Mouse (Mus musculus) left cerebral cortex, postnatal 36 days (tissue): ENCODE results near the gene Cass4. TPM values are rescaled to one million over a fixed set of nuclear protein-coding genes. Genes with fewer than 3 reads are reported as not detected.
A peak's percentile ranks its signal among the peaks of the same experiment; 100 is the strongest.

ENCODE experiments used
- DNase-seq, 2 experiments: peaks; one replicate each; pipeline ENCODE4 v3.0.0; 2021 to 2022; ENCODE audit warnings: low spot score in 2 of 2, mixed read lengths in 1 of 2
- intact Hi-C: fragments of 180-260 bp; cut with DNase I; formaldehyde crosslinking; loops from one replicate; pipeline ENCODE4 v1.15.1; 2025
- total RNA-seq, 2 experiments: library from RNA; stranded (reverse); gene quantifications; 2 replicates each; pipeline ENCODE4 v1.2.3; 2021

Gene Cass4
- total RNA-seq, 2 experiments from 2014 or later = 0.39 to 0.52 TPM

DNA sequence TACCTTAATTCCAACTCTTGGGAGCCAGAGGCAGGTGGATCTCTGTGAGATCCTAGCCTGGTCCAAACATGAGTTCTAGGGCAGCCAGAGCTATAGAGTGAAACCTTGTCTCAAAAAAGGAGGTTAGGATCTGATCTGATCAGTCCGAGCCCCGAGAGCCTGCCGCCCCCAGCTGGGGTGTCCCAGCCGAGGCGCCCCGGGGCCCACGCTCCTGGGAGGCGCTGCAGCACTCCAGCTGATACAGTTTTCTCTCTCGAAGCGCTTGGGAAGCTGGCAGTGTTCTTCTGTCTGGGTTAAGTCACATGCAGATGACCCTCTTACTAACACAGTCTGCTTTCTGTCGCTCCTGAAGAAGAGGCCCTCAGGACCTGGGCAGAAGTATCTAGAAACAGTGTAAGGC is 12.3 kb upstream of the Cass4 start:
- intact Hi-C loops = no loop called here
- no peak for DNase-seq

DNA sequence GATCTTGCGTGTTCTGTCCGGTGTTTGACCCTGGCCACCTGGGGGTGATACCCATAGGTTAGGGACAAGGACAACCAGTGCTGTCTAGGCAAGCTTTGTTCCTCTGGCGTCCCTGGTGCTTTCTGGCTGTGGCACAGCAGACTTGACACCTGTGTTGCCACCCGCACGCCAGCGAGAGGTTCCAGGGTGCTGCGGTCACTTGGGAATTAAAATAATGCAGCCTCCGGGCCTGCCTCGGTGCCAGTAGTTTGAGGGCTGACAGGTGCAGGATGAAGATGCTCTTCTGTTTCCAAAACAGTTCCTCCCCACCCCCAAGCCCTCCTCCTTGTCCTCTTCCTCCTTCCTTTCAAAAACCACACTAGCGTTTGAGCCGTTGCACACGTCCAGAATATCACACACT is 11.7 kb upstream of the Cass4 start:
- no peak for DNase-seq
- intact Hi-C loops = no loop called here

DNA sequence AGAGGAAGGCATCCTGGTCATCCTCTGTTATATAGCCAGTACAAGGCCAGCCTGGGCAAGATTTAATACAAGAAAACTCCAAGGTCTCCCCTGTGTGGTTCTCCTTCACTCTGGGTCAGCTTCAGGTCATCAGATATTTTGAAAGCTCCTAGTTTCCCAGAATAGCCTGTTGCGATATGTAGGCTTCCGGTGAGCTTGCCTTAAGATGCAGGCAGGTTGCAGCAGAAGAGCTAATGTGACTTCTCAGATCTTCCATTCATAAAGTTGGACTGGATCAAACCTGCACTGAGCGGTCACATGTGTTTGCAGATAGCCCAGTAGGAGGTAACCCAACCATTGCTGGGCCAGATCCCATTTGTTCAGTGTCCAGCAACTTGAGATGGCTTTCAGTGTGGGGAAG is 8.9 kb upstream of the Cass4 start:
- no peak for DNase-seq
- intact Hi-C loops = no loop called here

DNA sequence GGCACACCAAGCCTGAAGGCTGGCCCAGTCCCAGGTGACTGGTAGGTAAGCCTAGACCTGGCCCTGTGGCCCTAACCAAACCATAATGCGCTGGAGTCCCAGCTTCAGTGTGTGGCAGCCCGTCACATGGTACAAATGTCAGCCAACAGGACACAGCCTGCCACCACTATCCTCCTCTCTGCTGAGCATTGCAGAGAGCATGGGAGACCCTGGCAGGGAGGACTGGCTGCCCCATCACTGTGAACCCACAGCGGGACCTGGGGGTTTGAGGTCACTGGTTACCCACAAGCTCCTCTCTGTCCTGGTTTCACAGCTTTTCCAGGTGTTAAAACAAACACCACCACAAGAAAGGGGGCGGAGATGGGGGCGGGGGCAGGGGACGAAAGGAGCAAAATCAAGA is 3.3 kb upstream of the Cass4 start:
- no peak for DNase-seq
- intact Hi-C loops = no loop called here

DNA sequence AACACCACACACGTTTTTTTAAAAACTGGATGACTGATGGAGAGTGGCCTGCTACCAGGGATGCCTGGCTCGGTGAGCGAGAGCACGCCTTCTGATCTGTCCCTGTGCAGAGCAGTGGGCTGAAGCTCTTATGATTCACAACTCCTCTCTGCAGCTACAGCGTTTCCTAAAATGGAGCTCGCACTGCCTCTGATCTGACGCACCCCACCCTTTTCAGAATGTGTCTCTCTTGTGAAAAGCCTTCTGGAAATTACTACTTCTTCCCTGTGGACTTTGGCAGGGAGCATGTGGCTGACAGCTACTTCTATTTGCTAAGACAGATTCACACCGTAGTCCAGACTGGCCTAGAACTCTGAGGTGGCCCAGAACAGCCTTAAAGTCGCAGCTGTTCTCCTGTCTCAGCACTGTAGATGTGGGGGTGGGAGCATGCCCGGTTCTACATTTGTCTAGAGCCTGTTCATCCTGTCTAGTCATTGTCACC is 1.5 kb upstream of the Cass4 start:
- DNase-seq = peak; percentile 60 to 62
- intact Hi-C loops = no loop called here

DNA sequence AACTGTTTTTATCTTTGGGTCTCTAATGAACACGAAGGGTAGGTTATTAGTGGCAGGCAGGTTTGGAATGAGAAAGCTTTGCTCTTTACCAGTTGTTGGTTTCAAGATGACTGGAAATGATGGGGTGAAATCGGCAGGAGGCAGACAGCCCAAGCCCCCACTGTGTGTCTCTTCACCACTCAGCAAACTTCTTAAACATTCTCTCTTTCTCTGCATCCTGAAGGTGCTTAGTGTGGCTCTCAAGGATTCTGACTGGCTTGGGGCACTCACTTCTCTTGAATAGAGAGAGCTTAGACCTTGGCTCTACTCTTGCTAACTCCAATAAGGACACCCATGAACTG is 428 bp downstream of the Cass4 start:
- intact Hi-C loops = no loop called here

DNA sequence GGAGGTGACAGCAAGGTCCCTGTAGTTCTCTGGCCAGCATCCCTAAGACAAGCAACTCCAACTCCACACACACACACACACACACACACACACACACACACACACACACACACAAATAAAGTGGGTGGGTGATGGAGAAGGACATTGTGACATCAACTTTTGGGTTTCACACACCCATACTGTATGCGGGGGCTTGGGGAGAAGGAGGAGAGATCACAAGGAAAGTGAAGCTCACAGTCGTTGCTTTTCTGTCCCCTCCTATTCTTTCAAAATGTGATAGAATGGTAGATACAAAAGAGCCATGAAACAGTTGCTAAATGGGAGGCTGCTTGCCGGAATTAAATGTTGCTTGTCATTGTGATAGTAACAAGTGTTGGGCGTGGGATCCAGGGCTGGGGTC is 1.1 kb downstream of the Cass4 start:
- intact Hi-C loops = no loop called here
- no peak for DNase-seq

More for the DNA sequence above, 428 bp downstream of the Cass4 start:
- no peak for DNase-seq

DNA sequence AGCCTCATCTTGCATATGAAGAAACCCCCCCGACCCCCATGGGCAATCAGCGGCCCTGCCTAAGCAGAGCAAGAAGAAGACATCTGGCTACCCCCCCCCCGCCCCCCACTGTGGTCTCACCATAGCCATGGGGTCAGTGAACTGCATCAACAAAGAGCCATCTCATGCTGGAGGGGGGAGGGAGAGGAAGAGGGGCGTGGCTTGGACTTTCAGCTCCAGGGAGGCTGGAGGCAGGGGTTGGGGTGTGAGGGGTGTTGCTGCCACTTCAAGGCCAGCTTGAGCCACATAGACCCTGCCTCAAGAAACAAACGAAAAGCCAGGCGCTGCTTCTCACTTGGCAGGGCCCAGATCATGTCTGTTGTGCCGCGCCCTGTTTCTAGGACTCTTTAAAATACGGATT is 2.4 kb downstream of the Cass4 start:
- intact Hi-C loops = no loop called here
- DNase-seq = no peak

DNA sequence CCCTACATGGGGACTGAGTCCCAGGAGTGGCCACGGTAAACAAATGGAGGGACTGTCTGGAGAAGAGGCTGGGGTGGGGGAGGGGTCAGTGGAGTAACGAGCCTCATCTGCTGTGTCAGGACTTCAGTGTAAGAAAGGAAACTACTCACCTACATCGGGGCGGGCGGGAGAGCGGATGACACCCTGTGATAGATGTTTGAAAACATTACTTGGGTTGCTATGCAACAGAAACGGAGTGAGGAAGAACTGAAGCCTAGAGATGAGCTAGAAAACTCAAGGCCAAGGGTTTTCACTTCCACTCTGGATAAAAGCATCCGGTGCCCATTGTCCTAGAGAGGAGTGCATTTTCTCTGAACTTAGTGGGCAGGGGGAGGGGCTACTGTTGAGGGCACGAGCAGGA is 6.3 kb downstream of the Cass4 start:
- intact Hi-C loops = no loop called here
- no peak for DNase-seq

DNA sequence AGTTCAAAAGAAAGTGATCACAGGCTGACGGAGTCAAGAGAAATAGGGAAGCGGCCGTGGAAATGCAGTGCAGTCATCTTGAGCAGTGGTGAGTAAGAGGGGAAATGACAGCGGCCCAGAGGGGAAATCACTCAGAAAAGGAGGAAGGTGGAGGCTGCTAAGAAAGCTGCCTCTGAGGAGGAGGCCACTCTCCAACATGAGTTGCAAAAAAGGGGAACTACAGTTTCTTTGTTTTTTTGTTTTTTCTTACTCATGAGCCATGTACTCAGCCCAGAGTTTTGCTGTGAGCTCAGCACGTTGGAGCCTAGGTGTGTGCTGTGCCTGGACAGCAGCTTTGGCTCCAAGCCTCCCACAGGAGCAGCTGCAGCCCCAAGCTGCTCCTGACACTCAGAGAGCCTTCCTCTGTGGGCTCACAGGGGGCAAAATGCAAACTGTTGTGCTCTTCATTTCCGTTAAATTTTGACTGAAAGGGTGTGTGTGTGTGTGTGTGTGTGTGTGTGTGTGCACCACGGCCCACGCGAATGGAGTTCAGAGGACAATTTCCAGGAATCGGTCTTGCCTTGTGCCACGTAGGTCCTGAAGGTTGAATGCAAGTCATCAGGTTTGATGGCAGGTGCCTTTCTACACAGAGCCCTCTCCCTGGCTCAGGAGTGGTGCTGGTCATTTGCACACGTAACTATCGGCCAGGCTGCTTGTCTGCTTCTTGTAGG is 7.7 kb downstream of the Cass4 start:
- intact Hi-C loops = no loop called here
- no peak for DNase-seq

DNA sequence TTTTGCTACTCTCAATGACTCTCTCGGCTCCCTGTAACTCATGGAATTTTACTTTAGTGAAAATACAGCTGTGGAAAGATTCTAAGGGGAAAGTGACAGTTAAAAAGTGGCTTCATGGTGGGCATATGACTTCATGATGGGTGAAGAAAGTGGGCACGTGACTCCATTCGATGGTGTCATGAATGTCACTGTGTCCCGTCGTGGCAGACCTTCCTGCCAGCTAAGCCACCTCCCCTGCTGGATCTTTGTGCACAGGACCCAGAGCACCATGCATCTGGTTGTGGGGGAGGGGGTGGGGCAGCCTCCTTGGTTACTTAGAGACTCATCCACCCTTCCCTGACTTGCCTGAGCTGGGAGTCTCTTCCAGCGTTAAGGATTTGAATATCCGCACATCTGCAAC is 10.6 kb downstream of the Cass4 start:
- no peak for DNase-seq
- intact Hi-C loops = no loop called here

DNA sequence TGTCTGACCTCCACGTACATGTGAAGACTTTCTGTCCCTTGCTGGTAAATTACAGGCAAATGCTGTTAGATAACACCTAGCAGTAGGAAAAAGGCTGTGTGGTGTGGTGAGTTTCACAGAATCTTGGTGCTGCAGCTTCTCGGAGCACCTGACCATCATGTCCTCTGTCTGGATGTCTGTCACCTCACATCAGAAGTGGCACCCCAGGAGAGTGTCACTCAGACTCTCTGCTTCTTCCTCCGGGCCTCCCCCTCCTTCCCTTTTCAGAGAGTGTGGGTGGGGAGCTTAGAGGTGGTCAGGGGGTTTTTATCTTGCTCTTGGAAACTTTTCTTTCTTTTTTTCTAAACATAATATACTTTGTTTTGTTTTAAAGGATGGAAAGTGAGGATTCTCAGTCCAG is 11.4 kb downstream of the Cass4 start:
- intact Hi-C loops = no loop called here
- no peak for DNase-seq

DNA sequence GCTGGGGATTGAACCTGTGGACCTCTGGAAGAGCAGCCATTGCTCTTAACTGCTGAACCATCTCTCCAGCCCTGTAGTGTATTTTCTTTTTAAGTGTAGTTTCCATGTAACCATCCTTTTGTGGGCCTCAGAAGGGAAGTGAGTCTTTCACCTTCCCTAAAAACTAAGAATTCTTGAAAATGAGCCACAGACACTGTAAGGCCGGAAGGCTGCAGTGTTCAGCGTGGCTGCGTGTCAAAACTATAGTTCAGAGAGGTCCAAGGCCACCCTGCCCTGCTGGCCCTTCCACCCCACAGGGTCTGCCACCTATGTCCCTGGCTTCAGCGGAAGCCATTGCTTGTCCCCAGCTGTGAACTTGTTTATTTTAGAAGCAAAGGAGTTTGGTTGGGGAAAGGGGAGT is 12.6 kb downstream of the Cass4 start:
- intact Hi-C loops = no loop called here
- no peak for DNase-seq

DNA sequence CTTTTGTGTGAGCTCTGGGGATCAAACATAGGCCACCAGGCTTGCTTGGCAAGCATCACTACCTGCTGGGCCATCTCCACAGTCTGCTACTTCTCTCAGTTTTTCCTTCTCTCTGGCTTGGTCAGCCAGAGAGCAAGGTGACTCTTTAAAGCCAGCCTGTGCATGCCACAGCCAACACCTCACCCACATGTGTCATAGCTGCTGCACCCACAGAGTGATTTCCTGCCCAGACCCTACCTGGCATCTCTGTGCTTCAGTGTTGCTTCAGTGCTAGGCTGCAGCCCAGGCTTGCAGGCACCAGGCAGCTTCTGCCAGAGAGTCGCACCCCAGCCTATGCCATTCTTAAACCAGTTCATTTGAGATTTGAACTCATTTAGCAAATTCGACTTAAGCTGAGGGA is 13.9 kb downstream of the Cass4 start:
- intact Hi-C loops = no loop called here
- DNase-seq = no peak

DNA sequence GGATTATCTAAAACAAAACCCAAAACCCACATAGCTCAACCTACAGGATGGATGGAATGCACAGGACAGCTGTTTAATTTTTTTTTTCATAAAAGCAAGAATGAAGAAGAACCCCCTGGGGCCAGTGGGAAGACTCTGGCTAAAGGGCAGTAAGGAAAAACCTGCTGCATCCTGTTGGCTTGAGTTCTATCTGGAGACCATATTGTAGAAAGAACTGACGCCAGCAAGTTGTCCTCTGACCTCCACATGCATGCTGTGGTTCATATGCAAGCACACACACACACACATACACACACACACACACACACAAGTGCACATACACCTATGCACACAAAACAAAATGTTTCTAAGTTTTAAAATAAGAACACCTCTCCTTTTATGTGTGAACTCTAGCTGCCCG is 17.1 kb downstream of the Cass4 start:
- DNase-seq = no peak
- intact Hi-C loops = no loop called here

DNA sequence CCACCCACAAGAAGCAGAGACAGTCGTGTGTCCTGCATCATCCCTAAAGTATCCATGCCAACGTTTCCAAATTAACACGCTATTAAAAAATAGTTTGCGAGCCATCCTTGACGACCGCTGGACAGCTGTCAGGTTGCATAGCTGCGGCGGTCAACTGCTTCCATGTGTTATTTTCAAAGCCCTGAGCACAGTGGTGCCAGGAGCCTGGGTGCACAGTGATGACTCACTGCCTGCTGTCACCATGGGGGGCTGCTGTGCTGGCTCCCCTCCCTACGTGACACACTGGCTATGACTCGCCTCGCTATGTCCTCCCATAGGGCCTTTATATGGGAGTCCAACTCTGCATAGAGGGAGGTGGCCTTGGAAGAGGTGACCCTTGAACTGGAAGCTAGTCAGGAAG is 17.5 kb downstream of the Cass4 start:
- DNase-seq = peak in 1 of 2 experiments; percentile 21
- intact Hi-C loops = no loop called here

DNA sequence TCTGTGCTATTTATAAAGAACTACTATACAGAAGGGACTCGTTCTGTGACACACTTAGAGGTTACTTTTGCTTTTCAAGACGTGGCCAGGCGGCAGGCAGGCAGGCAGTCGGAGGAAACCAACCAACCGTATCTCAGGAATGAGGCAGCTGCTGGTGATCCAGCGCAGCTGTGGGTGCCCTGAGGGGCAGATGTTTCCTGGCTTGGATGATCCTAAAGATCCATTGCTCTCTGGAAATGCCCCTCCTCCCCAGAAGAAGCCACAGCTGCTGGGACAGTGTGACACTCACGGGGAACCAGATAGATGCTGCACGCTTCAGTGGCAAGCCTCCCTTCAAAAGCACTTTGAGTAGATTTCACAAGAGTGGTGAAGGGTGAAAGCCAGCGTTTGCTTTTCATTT is 18.9 kb downstream of the Cass4 start:
- no peak for DNase-seq
- intact Hi-C loops = no loop called here

DNA sequence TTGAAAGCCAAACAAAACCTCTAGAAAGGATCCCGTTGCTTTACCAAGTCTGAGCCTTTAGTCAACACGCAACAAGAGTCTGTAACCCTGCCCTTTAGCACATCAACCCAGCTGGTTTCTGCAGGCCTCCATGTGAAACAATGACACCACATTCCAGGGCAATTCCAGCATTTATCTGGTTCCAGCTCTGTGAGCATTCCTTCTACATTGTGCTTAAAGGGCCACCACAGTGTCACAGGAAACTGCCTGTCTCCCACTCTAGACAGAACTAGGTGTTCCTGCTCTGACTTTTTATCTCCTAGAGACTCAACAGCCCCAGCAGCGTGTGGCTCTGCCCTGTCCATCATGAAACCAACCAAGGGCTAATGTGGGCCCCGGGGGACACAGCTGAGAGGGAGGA is 19.7 kb downstream of the Cass4 start:
- no peak for DNase-seq
- intact Hi-C loops = no loop called here

DNA sequence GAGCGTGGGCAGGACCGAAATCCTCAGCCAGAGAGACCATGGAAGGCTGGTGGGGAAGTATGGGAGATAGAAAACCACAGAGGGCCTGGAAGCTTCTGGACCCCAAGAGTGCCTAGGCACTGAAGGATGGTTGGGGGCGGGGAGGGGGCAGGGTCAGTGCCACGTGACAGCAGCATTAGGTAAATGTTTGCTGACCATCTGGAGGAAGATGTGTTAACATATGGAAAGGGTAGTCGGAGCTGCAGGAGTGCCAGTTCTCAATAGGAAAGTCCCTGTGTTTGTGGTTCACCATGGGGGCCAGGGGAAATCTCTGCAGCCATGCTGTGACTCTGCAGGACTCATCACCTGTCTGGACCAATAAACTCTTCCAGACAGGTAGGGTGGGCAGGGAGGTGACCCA is 20.3 kb downstream of the Cass4 start:
- intact Hi-C loops = no loop called here
- no peak for DNase-seq

DNA sequence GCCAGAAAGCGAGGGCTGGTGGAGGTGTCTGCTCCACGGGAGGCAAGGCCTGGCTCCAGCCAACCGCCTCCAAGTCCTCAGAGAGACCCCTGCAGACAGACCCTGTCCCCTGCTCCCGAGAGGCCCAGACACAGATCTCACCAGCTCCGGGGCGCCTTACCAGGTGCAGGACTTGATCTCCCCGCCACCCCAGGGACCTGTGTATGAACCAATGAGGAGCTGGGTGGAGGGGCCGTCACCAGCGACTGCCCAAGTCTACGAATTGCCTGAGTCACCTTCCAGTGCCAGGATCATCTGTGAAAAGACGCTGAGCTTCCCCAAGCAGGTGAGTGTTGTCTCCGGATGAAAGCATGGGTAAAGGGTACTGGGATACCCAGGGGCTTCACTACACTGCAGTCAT is 22.6 kb downstream of the Cass4 start:
- intact Hi-C loops = no loop called here
- DNase-seq = no peak

DNA sequence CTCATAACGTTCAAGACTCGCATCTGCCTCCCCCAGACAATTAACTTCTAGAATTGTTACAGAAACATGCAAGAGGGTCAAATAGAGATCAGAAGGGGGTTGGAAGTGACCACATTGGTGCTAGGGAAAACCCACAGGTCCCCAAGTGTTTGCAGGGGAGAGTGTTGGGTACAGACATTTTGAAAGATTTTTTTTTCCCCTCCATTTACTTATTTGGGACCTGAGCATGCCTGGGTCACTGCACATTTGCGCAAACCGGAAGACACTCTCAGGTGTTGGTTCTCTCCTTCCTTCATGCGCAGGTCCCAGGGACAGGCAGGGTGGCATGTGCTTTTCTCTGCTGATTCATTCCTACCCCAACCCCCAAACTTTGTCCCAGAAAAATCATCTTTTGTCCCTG is 23.3 kb downstream of the Cass4 start:
- DNase-seq = no peak
- intact Hi-C loops = no loop called here

DNA sequence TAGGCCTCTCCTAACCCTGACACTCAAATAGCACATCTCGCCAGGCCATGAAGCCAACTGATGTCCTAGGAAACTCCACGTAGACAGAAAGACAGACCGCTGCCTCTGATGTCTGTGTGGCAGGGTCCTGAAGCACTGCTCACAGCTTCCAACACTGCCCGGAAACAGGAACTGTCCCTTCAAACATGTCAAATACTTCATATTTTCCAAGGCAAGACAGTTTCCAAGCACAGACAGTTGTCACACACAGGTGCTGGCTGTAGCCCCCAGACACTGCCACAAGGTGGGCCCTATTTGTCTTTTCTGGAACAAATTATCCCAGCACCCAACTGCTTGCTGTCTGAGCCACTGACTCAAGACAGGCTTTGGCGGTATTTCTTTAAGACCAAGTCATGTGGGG is 24.6 kb downstream of the Cass4 start:
- intact Hi-C loops = no loop called here

More for the DNA sequence above, 24.6 kb downstream of the Cass4 start:
- no peak for DNase-seq
